Mouse (Mus musculus) gastrocnemius, postnatal 14 days (tissue): Measurements from ENCODE around the gene 9530003J23Rik. TPM values are rescaled to one million over a fixed set of nuclear protein-coding genes. Genes with fewer than 3 reads are reported as not detected.
"Not testable (repeated sequence)": the region's sequence is repeated elsewhere in the genome, so short reads cannot be mapped to it uniquely, and the experiment has no call there.

Experiments used
- DNase-seq: peaks from one replicate; pipeline ENCODE4 v3.0.0; 2021; ENCODE audit warnings: mixed read lengths
- intact Hi-C: fragments of 180-260 bp; cut with DNase I; formaldehyde crosslinking; loops from one replicate; pipeline ENCODE4 v1.15.1; 2025; ENCODE audit warnings: low total_unique reads
- long read RNA-seq, 2 experiments: library from polyadenylated mRNA; stranded (forward); transcript quantifications; one replicate each; pipeline ENCODE4 v2.0.0; 2021
- total RNA-seq, 2 experiments: library from RNA; stranded (reverse); gene quantifications; 2 replicates each; pipeline ENCODE4 v1.2.3; 2021

Gene 9530003J23Rik
- not detected for total RNA-seq
- long read RNA-seq, experiment 1 = 0 reads
- long read RNA-seq, experiment 2 = 0 reads

DNA sequence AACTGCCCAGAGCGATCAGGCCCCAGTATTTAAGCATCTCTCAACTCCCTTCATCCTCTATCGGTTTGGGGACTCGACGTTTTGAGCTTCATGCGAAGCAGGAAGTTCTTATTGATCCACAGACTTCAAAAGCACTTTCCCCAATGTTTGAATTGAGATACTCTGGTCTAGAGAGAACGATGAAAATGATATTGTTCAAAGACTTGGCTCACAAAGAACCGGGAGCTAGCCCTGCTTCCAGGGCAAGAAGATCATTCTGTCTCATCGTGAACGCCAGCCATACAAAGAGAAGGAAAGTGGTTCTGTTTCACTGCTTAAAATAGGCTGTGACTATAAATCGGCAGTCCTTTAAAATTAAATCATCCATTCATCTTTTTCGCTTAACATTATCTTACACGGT, at the start of gene 9530003J23Rik:
TSS of gene 9530003J23Rik (minus strand) at position 101 of the 400 bp plus-strand sequence.
- intact Hi-C loops = no loop called here
- no peak for DNase-seq

DNA sequence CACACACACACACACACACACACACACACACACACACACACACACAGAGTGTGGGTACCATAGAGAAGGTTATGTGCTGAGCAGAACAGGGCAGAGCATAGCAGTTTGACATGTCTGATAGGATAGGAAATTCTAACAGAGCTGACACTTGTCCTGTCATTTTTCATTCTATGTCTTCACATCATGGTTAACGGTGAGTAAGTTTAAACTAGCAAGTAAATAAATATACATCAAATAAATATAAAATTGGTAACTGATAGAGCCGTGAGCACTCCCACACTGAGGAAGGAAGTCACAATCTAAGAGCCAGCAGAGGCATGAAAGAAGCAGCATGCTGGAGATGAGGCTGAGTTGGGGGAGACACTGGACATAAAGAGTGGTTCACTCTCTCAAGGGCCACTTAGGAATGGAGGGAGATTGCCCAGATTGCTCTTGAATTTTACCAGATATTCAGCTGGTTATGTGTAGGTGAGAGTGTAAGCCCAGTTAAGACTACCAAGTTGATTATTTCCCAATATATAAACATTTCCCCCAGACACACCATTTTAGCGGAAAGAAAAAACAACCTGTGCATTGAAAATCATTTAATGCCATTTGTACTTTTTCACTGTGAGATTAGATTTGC, 48.8 kb upstream of the 9530003J23Rik start:
- intact Hi-C loops = no loop called here
- no peak for DNase-seq

DNA sequence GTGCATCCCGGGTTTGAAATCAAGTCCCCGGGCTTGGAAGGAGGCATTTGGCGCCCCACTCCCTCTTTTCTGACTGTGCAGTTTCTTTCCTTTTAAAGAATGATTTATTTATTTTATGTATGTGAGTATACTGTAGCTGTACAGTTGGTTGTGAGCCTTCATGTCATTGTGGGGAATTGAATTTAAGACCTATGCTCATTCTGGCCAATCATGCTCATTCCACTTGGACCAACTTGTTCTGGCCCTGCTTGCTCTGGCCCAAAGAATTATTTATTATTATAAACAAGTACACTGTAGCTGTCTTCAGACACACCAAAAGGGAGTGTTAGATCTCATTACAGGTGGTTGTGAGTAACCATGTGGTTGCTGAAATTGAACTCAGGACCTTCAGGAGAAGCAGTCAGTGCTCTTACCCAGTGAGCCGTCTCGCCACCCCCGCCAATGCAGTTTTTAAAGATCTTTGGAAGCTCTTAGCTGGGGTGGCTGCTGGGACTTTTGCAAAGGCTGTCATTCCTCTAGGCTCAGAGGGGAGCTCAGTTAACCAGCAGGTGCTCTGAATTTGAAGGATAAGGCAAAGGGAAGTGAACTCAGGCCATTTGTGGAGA, 48.0 kb upstream of the 9530003J23Rik start:
- intact Hi-C loops = no loop called here
- no peak for DNase-seq

DNA sequence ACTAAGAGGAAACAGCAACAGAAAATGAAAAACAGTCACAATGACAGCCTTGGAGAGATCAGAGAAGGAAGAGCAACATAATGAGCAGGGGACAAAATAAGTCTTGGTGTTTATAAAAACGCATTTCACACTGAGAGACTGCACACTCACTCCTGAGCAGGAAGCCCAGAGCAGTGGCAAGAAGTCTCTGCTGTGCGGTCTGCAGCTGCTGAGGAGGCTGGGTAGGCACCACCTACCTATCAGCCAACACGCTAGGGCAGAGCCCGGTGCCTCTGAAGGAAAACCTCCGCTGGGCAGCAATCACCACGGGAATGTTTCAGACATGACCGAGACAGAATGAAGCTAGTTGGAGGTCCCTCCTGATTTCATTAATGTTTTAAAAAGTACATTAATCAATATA, 47.1 kb upstream of the 9530003J23Rik start:
- DNase-seq, intact Hi-C loops: not testable (repeated sequence)

DNA sequence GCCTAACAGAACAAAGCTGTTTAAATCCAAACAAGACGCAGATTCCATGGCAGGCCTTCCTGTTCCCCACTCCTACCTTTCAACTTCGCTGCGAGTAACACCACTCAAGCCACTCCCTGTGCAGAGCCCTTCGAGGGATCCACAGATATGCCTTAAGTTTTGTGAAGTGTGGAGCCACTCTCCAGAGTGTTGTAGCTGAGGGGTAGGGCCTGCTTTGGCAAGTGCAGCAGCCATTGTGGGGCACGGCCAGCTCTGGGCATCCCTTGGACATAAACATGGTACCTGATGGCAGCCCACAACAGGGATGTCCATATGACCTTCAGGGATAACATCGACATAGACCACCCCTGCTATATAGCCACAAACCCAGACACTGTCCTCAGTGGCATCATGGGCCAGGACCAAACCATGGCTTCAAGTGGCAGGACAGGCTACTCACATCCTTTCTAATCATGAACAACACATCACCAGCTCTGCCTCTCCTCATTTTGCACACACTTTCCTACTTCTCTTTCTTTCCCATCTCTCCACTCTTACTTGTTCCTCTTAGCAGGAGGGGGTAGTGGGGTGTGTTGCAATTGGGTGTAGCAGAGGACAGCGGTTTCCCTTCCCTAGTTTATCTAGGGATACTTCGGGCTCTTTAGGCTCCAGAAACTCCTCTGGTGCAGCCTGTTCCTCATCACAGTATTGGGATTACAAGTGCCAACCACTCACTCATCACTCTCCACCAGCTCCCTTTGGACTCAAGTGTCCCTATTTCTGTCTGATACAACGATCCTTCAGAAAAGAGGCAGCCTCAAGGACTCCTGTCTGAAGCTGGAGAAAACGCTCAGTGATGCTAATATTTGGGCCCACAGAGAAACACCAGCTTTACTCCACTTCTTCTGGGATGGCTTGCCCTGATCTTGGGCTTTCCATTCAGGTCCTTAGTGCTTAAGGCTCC, 46.3 kb upstream of the 9530003J23Rik start:
- intact Hi-C loops = no loop called here
- DNase-seq = no peak

DNA sequence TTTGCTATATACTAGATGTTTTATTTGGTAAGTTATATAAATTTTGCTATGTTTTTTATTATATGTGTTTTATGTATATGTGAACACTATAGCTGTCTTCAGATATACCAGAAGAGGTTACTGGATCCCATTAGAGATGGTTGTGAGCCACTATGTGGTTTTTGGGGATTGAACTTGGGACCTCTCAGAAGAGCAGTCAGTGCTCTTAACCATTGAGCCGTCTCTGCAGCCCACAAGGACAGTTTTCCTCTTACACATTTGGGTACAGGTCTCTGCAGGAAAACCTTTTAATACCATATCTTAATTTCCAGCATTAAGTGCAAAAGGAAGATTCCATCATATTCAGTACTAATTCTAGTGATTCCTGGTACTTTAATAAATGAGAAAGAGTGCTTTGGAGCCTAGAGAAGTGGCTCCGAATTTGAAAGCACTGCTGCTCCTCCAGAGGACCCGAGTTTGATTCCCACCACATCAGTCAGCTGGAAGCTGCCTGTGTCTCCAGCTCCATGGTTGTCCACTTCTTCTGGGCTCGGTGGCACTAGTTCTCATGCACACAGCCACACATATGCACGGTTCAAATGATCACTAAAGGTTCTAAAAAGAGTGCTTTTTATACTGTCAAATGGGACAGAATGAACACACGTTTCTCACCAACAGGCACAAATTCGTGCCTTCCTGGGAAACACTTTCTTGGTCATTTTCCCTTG, 45.5 kb upstream of the 9530003J23Rik start:
- intact Hi-C loops = no loop called here
- no peak for DNase-seq

DNA sequence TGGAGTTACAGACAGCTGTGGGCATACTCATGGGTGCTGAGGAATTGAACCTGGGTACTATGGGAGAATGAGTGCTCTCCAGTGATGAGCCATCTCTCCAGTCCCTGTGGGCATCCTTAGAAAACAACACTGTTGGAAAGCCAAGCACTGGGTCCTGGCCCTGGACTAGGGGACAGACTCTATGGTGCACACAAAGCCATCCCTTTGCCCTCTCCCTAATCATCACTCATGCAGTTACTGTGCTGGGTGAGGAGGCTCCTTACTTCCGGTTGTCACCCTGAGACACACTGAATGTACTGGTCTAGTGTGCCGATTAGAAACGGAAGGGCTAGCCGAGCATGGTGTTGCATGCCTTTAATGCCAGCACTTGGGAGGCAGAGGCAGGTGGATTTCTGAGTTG, 44.7 kb upstream of the 9530003J23Rik start:
- DNase-seq, intact Hi-C loops: not testable (repeated sequence)

DNA sequence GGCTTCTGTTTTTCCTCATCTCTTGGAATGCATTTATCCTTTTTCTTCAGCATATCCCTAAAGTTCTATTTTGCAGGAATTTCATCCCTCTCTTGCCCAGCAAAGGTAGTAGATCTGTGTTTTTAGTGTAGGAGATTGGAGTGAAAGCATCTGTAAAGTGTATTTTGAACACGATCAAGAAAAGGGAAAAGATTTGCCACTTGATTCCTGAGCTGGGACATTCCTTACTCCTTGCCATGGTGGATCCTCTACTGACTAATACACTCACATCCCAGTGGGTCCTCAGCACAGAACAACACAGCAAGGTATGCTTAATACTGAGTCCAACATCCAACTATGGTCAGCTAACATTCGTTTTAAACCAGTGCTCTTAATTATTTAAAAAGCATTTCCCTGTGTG, 44.0 kb upstream of the 9530003J23Rik start:
- intact Hi-C loops = no loop called here
- DNase-seq = no peak

DNA sequence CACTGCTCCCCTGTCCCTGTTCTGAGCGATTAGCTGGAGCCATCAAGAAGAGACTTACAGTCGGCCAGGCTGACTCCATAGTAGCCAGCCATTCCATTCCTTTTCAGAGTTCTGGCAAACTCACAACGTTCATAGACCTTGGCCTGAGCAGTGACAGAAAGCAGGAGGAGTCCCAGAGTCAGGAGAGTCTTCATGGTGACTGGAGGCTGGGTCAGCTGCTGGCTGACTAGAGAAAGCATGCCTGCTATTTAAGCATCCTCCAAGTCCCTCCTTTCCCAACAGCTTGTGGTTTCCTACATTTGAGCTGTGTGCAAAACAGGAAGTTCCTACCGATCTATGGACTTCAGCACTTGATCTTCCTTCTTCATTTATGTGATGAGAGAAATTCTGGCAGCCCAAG, 43.5 kb upstream of the 9530003J23Rik start, which contains the start of gene Lyz2:
TSS of gene Lyz2 (minus strand) at position 273 of the 400 bp plus-strand sequence.
- intact Hi-C loops = no loop called here
- DNase-seq = no peak

DNA sequence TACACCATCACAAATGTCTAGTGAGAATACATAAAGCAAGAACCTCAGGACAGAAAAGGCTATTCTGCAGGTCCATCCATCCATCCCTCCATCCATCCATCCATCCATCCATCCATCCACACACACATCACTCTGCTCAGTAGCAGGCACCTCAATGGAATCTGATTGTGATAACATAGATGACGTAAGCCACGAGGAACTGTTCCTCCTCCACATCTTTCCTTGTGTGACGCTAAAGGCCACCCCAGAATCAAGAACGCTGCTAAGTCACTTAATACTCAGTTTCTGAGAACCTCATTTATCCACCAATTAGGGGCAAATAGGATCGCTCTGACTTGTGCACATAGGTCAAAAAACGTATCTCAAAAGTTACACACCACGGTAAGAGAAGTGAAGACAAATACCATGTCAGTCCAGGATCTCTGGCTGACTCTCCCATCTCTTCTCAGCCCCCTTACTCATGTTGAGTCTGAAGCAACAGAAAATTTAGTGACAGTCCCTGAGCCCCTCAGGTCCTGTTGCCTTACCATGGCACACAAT, 42.9 kb upstream of the 9530003J23Rik start:
- intact Hi-C loops = no loop called here

DNA sequence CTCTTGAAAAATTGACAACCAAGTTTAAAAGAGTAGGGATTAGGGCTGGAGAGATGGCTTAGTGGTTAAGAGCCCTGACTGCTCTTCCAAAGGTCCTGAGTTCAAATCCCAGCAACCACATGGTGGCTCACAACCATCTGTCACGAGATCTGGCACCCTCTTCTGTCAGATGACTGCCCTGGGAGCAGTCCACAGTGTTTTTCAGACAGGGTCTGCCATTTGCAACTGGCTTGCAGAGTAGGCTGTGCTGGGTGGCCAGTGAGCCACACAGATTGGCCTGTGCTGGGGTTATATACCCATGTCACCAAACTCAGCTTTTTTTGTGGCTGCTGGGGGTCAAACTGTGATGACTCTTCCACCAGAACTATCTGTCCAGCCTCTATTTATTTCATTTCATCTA, 41.5 kb upstream of the 9530003J23Rik start:
- intact Hi-C loops = no loop called here
- no peak for DNase-seq

More for the DNA sequence above, 42.9 kb upstream of the 9530003J23Rik start:
- no peak for DNase-seq

DNA sequence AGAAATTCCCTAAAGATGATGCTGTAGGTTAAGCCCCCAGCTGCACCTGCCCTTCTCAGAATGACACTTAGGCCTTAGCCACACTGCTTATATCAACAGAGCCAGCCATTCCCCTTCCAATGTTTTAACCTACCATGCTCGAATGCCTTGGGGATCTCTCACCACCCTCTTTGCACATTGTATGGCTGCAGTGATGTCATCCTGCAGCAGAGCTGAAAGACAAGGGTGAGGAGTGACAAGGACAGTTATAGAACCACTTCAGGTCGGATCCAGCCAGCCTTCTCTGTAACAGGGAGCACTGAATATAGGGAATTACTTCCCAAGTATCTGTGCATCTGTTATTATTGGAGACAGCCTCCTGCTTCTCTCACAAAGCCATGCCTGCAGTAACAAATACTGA, 40.0 kb upstream of the 9530003J23Rik start:
- DNase-seq, intact Hi-C loops: not testable (repeated sequence)

DNA sequence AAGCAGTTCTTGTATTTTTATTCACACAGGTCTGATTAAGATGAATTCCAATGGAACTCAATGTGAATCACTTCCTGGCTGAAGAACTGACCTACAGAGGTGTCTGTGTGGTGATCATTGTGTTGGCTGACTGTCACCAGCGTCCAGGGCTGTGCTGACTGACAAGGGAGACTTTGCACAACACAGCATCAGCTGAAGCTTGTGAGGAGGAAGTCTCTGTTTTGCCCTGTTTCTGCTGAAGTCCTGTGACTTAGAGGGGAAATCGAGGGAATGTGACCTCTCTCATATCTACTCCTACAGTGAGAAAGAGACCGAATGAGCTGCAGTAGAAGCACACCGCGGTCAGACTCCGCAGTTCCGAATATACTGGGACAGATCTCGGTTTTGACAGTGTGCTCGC, 39.3 kb upstream of the 9530003J23Rik start:
- DNase-seq, intact Hi-C loops: not testable (repeated sequence)

DNA sequence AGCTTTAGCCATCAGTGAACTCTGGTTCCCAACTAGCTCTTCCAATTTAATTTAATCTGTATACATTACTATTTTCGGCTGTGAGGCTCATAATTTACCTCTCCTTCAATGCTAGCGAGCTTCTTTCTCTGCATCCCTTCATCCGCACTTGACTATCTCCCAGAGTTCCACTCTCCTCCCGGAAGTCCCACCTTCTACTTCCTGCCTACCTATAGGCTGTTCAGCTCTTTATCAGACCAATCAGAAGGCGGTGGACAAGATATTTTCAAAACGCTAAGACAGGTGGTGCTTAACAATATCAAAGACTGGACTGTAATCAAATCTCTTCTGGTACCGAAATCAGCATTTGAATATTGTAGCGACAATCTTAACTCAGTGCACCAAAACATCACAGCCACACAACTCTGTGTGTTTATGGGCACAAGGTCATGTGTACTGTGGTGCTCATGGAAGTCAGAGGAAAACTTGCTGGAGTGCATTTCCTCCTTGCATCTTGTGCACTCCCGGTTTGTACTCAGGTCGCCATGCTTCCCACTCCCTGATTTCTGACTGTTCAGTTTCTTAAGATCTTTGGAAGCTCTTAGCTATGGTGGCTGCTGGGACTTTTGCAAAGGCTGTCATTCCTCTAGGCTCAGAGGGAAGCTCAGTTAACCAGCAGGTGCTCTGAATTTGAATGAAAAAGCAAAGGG, 37.3 kb upstream of the 9530003J23Rik start:
- intact Hi-C loops = no loop called here
- no peak for DNase-seq

DNA sequence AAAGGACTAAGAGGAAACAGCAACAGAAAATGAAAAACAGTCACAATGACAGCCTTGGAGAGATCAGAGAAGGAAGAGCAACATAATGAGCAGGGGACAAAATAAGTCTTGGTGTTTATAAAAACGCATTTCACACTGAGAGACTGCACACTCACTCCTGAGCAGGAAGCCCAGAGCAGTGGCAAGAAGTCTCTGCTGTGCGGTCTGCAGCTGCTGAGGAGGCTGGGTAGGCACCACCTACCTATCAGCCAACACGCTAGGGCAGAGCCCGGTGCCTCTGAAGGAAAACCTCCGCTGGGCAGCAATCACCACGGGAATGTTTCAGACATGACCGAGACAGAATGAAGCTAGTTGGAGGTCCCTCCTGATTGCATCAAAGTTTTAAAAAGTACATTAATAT, 36.1 kb upstream of the 9530003J23Rik start:
- intact Hi-C loops, DNase-seq: not testable (repeated sequence)

DNA sequence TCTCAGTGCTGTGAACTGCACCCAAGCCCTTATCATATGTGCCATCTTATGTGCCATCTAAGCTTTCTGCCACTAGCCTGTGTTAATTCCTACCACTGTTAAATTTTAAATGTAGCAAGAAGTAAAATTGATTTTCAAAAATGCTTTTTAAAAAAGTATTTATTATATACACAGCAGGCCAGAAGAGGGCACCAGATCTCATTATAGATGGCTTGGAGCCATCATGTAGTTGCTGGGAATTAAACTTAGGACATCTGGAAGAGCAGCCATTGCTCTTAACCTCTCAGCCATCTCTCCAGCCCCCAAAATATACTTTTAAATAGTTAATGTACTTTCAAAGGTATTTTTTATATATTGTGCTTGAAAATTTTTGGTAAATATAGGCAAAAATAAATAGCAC, 33.5 kb upstream of the 9530003J23Rik start:
- intact Hi-C loops = no loop called here
- no peak for DNase-seq

DNA sequence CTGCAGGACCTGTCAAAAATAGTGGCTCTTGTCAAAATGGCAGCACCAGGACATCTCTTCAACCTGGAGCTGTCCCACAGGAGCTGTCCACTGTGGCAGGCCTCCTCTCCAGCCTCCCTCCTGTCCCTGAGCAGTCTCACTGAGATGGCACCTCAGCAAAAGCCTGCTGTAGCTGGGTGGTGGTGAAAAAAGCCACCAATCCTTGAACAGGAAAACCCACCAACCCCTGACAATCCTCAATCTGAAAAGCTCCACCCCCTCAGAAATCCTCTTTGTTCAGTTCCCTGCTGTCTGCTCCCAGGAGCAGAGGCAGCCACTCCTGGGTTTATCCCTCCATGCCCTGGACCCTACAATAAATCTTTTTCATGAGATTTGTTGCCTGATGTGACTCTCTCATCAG, 21.4 kb upstream of the 9530003J23Rik start:
- intact Hi-C loops = no loop called here
- DNase-seq = no peak

DNA sequence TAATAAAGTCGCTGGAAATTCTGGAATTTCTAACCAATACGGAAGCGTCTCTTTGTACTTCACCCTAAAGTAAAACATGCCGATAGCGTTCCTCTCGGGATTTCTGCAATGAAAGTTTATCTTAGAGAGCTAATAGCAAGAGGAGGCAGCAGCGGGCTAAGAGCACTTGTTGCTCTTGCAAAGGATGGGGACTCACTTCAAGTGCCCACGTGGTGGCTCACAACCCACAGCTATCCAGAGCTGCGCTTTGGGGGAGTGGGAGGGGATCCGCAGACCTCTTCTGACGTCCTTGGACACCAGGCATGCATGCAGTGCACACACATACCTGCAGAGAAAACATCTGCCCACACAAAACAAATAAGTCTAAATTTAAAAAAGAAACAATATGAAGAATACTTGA, 2.6 kb downstream of the 9530003J23Rik start:
- intact Hi-C loops = no loop called here

DNA sequence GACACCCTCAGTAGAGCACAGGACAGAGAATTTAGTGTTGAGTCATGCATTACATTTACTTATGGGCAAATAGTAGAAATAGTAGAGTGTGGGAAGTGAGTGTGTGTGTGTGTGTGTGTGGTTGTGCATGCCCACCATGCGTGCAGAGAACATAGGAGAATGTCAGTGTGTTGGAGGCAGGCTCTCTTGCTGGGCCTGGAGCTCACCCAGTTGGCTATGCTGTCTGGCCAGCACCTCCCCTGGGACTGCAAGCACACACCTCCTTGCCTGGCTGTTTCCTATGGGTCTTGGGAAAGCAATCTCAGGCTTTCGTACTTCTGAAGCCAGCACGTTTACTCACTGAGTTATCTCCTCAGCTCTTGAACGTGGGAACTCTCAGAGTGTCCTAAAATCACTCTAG, 3.7 kb downstream of the 9530003J23Rik start:
- intact Hi-C loops = no loop called here
- no peak for DNase-seq

More for the DNA sequence above, 2.6 kb downstream of the 9530003J23Rik start:
- DNase-seq = no peak
